Mouse (Mus musculus): ENCODE measurements around the gene Spata1. TPM values are rescaled to one million over a fixed set of nuclear protein-coding genes. Genes with fewer than 3 reads are reported as not detected.

The Spata1 gene
- polyA plus RNA-seq, 1 experiment from 2014 or later = 6.8 TPM

GRCm38 (mm10) chr3:146500003-146500809 is 653 bp upstream of the Spata1 start:
- peak overlapping the region; percentile 72 for H3K4me3 ChIP-seq
- WGBS = under 1% methylated on average over 56 of the region's 57 CpGs
- peak overlapping the region; percentile 66 for H3K4me2 ChIP-seq (replicated peaks)
- H3K9ac ChIP-seq = peak overlapping the region; percentile 85
- peak overlapping the region; percentile 82 for H3K27ac ChIP-seq
- ATAC-seq (ENCODE audit: low FRiP score) = no peak; the same call in none of the 2 replicates
- H3K4me1 ChIP-seq = peaks cover 18% of the 10 kb centered on the region
- H3K36me3 ChIP-seq = peaks cover 5% of the 10 kb centered on the region
- H3K27me3 ChIP-seq = no peaks in the 10 kb centered on the region
- no peaks in the 10 kb centered on the region for H3K9me3 ChIP-seq (replicated peaks)

GRCm38 (mm10) chr3:146498989-146499388 is 564 bp downstream of the Spata1 start:
- H3K4me3 ChIP-seq = peak overlapping the region; percentile 72
- WGBS = 3% methylated on average over 13 of the region's 13 CpGs
- peak overlapping the region; percentile 66 for H3K4me2 ChIP-seq (replicated peaks)
- no peaks in the 10 kb centered on the region for H3K27me3 ChIP-seq
- H3K9ac ChIP-seq = peak overlapping the region; percentile 85
- peak overlapping the region; percentile 80 for H3K27ac ChIP-seq
- H3K9me3 ChIP-seq (replicated peaks) = no peaks in the 10 kb centered on the region
- H3K36me3 ChIP-seq = peaks cover 5% of the 10 kb centered on the region
- peaks cover 18% of the 10 kb centered on the region for H3K4me1 ChIP-seq
- no peak for ATAC-seq (ENCODE audit: low FRiP score)

- ATAC-seq (ENCODE audit: low FRiP score) = no peak
- no peak overlapping the region for H3K9ac ChIP-seq
- H3K36me3 ChIP-seq = no peaks in the 10 kb centered on the region
- H3K27me3 ChIP-seq = no peaks in the 10 kb centered on the region
- no peak overlapping the region for H3K4me2 ChIP-seq (replicated peaks)
- H3K4me1 ChIP-seq = no peaks in the 10 kb centered on the region; the same call in 1 of the 2 replicates
- no peak overlapping the region for H3K4me3 ChIP-seq
- H3K27ac ChIP-seq = no peak overlapping the region
- WGBS = 67% methylated on average over 8 of the region's 8 CpGs
- no peaks in the 10 kb centered on the region for H3K9me3 ChIP-seq (replicated peaks)
Measured at GRCm38 (mm10) chr3:146494941-146495340, 4.6 kb downstream of the Spata1 start.

- Histone ChIP-seq H3K9ac (no peak overlapping the region), H3K4me1 (no peaks in the 10 kb centered on the region)
- ATAC-seq (ENCODE audit: low FRiP score) = no peak
Measured at GRCm38 (mm10) chr3:146486464-146486863, 13.1 kb downstream of the Spata1 start.

GRCm38 (mm10) chr3:146482044-146482443 is 17.5 kb downstream of the Spata1 start:
- Histone ChIP-seq H3K4me3 (no peak overlapping the region), H3K4me2 (replicated peaks) (no peak overlapping the region), H3K36me3 (no peaks in the 10 kb centered on the region), H3K9me3 (replicated peaks) (no peaks in the 10 kb centered on the region), H3K9ac (no peak overlapping the region), H3K4me1 (no peaks in the 10 kb centered on the region), H3K27ac (no peak overlapping the region), H3K27me3 (no peaks in the 10 kb centered on the region)
- 78% methylated on average over 2 of the region's 2 CpGs for whole genome bisulfite sequencing
- no peak for ATAC-seq (ENCODE audit: low FRiP score)

More at GRCm38 (mm10) chr3:146486464-146486863, 13.1 kb downstream of the Spata1 start:
- 86% methylated on average over 4 of the region's 4 CpGs for WGBS
- no peaks in the 10 kb centered on the region for H3K36me3 ChIP-seq
- H3K4me3 ChIP-seq = no peak overlapping the region
- no peaks in the 10 kb centered on the region for H3K27me3 ChIP-seq
- no peak overlapping the region for H3K4me2 ChIP-seq (replicated peaks)
- H3K27ac ChIP-seq = no peak overlapping the region
- H3K9me3 ChIP-seq (replicated peaks) = no peaks in the 10 kb centered on the region

GRCm38 (mm10) chr3:146474428-146474827 is 25.1 kb downstream of the Spata1 start:
- no peak overlapping the region for H3K4me2 ChIP-seq (replicated peaks)
- no peaks in the 10 kb centered on the region for H3K4me1 ChIP-seq
- H3K9ac ChIP-seq = no peak overlapping the region
- no peaks in the 10 kb centered on the region for H3K36me3 ChIP-seq
- no peak for ATAC-seq (ENCODE audit: low FRiP score)
- H3K27ac ChIP-seq = no peak overlapping the region
- no peaks in the 10 kb centered on the region for H3K9me3 ChIP-seq (replicated peaks)
- WGBS = 92% methylated on average over 3 of the region's 3 CpGs
- H3K4me3 ChIP-seq = no peak overlapping the region
- H3K27me3 ChIP-seq = no peaks in the 10 kb centered on the region

- no peak for ATAC-seq (ENCODE audit: low FRiP score)
- no peak overlapping the region for H3K4me3 ChIP-seq
- no peaks in the 10 kb centered on the region for H3K4me1 ChIP-seq
Measured at GRCm38 (mm10) chr3:146473741-146474140, 25.8 kb downstream of the Spata1 start.

GRCm38 (mm10) chr3:146472657-146473056 is 26.9 kb downstream of the Spata1 start:
- H3K4me3 ChIP-seq = no peak overlapping the region
- H3K9me3 ChIP-seq (replicated peaks) = no peaks in the 10 kb centered on the region
- H3K36me3 ChIP-seq = no peaks in the 10 kb centered on the region
- 74% methylated on average over 4 of the region's 4 CpGs for WGBS
- H3K9ac ChIP-seq = no peak overlapping the region
- no peaks in the 10 kb centered on the region for H3K27me3 ChIP-seq
- H3K27ac ChIP-seq = no peak overlapping the region
- H3K4me1 ChIP-seq = no peaks in the 10 kb centered on the region
- no peak for ATAC-seq (ENCODE audit: low FRiP score)
- no peak overlapping the region for H3K4me2 ChIP-seq (replicated peaks)

More at GRCm38 (mm10) chr3:146473741-146474140, 25.8 kb downstream of the Spata1 start:
- Histone ChIP-seq H3K27me3 (no peaks in the 10 kb centered on the region), H3K27ac (no peak overlapping the region), H3K4me2 (replicated peaks) (no peak overlapping the region), H3K9me3 (replicated peaks) (no peaks in the 10 kb centered on the region), H3K36me3 (no peaks in the 10 kb centered on the region), H3K9ac (no peak overlapping the region)

- no peaks in the 10 kb centered on the region for H3K9me3 ChIP-seq (replicated peaks)
- no peaks in the 10 kb centered on the region for H3K27me3 ChIP-seq
- WGBS = 88% methylated on average over 2 of the region's 2 CpGs
- no peaks in the 10 kb centered on the region for H3K36me3 ChIP-seq
- no peak overlapping the region for H3K9ac ChIP-seq
- H3K4me1 ChIP-seq = no peaks in the 10 kb centered on the region
- H3K4me2 ChIP-seq (replicated peaks) = no peak overlapping the region
- no peak overlapping the region for H3K27ac ChIP-seq
- H3K4me3 ChIP-seq = no peak overlapping the region
- no peak for ATAC-seq (ENCODE audit: low FRiP score)
Measured at GRCm38 (mm10) chr3:146469226-146469625, 30.3 kb downstream of the Spata1 start.

- no peaks in the 10 kb centered on the region for H3K9me3 ChIP-seq (replicated peaks)
Measured at GRCm38 (mm10) chr3:146462939-146463338, 36.6 kb downstream of the Spata1 start.

GRCm38 (mm10) chr3:146451375-146451774 is 48.2 kb downstream of the Spata1 start:
- Histone ChIP-seq H3K9ac (no peak overlapping the region), H3K4me3 (no peak overlapping the region), H3K27me3 (no peaks in the 10 kb centered on the region), H3K36me3 (no peaks in the 10 kb centered on the region), H3K4me2 (replicated peaks) (peak overlapping the region; percentile 64; the same call in 1 of the 2 replicates), H3K4me1 (peaks cover 10% of the 10 kb centered on the region), H3K9me3 (replicated peaks) (no peaks in the 10 kb centered on the region), H3K27ac (no peak overlapping the region)
- no peak for ATAC-seq (ENCODE audit: low FRiP score)
- 87% methylated on average over 5 of the region's 5 CpGs for whole genome bisulfite sequencing

More at GRCm38 (mm10) chr3:146462939-146463338, 36.6 kb downstream of the Spata1 start:
- Histone ChIP-seq H3K4me3 (no peak overlapping the region), H3K4me2 (replicated peaks) (no peak overlapping the region), H3K9ac (no peak overlapping the region), H3K27me3 (no peaks in the 10 kb centered on the region), H3K27ac (no peak overlapping the region), H3K4me1 (no peaks in the 10 kb centered on the region), H3K36me3 (no peaks in the 10 kb centered on the region; the same call in 1 of the 2 replicates)
- WGBS = 63% methylated on average over 2 of the region's 2 CpGs
- ATAC-seq (ENCODE audit: low FRiP score) = no peak

- H3K27me3 ChIP-seq = no peaks in the 10 kb centered on the region
- H3K9ac ChIP-seq = peak overlapping the region; percentile 73
- H3K4me2 ChIP-seq (replicated peaks) = peak overlapping the region; percentile 64
- H3K27ac ChIP-seq = peak overlapping the region; percentile 67
- 0 out of 2 replicates have a peak, but pooled peaks cover 3% of the 10 kb centered on the region for H3K36me3 ChIP-seq
- no peaks in the 10 kb centered on the region for H3K9me3 ChIP-seq (replicated peaks)
- under 1% methylated on average over 29 of the region's 29 CpGs for whole genome bisulfite sequencing
- peak overlapping the region; percentile 47 for H3K4me3 ChIP-seq
- ATAC-seq (ENCODE audit: low FRiP score) = peak; percentile 99
- peaks cover 10% of the 10 kb centered on the region for H3K4me1 ChIP-seq
Measured at GRCm38 (mm10) chr3:146450371-146450841, 49.1 kb downstream of the Spata1 start.
